Mouse (Mus musculus) frontal cortex, postnatal 25 days (tissue): Measurements from ENCODE around the gene Itpkb.
"Not testable (repeated sequence)": the region's sequence is repeated elsewhere in the genome, so short reads cannot be mapped to it uniquely, and the experiment has no call there.

Source experiments
- DNase-seq, 2 experiments: peaks; one replicate each; pipeline ENCODE4 v3.0.0; 2022; ENCODE audit warnings: low spot score in 2 of 2

Itpkb gene

DNA sequence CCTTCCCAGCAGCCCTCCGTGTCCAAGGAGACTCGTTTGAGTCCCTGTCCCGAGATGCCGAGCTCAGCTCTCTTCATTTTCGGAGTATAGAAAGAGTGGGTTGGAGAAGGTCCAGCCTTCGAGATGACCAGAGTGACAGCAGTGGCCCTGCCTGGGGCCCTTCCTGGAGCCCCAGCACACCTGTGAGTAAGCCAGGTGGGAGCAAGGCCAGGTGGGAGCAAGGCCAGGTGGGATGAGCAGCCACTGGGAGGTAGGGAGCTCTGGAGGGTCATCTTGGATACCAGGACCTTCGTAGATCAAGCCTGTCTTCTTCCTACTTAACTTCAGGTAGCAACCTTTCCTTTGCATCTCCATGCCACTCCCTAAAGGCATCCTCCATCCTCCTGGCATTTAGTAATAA, 37.8 kb downstream of the Itpkb start:
- no peak for DNase-seq

DNA sequence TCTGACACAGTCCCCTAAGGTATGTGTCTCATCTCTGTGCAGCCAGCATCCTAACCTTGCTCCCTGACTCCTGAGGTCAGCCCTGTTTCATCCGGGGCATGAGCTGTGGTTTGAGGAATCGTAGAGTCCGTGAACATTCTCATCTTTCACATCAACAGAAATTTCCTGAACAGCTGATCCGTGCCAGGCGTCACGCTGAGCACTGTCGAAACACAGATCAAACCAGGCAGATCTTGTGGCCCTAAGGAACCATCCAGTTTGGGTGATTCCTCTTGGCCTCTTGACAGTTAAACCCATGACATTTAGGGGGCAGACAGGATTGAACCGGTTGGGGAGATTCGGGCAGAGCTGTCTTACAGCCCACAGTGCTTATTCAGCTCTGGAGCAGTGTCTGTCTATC, 38.4 kb downstream of the Itpkb start:
- DNase-seq: no peak

DNA sequence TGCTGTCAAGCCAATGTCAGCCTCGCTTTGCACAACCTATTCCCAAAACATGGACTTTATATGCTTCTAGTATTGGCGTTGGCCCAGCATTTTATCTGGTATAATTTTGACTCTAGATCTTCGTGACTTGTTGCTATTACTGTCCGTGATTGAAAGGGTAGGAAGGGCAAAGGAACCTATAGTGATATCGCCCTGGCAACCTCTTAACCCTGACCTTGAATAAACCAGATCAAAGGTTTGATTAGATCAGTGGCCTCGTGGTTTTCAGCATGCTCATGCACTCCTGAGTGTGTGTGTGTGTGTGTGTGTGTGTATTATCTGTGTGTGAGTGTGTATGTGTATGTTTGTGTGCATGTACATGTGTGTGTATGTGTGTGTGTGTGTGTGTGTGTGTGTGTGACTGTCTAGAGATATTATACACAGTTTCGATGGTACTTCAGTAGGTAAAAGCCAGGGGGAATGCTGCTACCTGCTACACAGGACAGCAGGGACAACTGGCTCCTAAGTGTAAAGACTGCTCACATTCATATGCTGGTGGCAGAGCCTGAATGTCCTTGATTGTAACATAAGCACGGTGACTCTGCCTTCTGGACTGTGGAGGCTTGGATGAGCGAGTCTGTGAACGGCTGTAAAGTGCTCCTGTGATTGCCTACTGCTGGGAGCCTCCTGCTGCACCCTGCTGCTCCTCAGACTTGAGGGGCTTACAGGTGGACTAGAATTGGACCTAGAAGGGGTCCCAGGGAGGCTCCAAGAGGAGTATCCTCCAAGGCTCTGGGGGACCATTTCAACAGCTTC, 40.8 kb downstream of the Itpkb start:
- DNase-seq: no peak

DNA sequence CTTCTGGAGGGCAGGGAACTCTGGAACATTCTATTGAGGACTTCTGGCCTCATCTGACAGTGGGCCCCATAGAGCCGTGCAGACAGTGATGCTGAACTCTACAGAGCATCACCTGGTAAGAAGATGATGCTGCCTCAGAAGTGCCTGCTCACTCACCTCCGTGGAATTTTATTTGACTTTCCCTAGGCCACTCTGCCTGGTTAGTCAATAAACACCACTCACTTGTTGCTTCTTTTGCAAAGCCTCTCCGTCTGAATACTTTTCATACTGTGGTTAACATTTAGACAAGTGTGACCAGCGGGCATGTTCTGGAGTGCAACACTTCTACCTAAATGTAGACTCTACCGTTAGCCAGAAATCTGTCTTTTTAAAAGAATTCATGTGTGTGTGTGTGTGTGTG, 42.0 kb downstream of the Itpkb start:
- not testable (repeated sequence) for DNase-seq

DNA sequence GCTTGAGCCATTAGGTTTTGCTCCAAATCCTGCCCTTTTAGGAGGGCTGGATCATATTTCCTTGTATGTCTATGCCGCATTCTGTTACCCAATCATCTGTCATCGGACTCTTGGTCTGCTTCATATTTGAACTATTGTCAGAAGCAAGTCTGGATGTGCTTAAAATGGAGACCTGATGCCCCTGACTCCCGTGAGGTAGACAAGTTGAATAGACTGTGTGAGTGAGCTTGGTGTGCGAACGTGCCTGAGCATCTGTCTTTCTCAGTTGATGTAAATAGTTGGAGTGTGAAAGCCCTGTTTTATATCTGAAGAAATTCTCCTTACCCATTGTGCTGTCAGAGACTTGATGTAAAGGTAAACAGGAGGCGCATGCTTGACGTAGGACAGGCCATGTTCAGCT, 46.3 kb downstream of the Itpkb start:
- DNase-seq: no peak

DNA sequence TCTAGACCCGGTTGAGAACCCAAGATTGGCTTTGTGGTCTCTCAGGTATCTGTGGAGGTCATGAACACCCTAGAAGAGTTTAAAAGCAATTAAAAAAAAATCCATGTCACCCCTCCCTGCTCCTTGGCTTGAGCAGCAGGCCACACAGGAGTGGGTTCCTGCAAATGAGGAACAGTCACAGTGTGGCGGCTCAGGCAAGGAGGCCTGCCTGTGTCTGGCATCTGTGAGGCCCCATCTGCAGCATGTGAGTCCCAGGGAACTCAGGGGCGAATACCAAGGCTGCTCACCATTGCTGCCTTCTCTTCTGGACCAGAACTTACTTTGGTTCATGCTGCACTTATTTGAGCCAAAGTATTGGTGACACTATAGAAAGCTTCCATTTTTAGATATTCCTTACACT, 49.3 kb downstream of the Itpkb start:
- no peak for DNase-seq

GRCm38 (mm10) chr1:180382358-180382757, 52.1 kb downstream of the Itpkb start:
- no peak for DNase-seq

DNA sequence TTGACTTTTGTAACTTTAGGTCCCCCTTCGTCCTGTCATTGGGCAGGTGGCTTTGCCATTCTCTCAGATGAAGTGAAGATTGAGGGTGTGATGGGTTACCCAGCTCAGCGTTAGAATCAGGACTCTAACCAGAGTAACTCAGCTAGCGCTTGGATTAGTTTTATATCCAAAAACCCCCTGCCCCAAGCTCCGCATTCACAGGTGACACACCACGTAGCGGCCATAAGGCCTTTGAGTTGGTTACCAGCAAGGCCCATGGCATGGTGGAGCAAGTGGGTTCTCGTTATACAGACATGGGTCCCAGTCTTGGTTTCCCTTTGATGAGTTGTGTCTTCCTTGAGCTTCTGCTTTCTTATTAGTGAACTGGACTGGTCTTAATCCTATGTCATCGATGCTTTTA, 53.6 kb downstream of the Itpkb start:
- DNase-seq: no peak

DNA sequence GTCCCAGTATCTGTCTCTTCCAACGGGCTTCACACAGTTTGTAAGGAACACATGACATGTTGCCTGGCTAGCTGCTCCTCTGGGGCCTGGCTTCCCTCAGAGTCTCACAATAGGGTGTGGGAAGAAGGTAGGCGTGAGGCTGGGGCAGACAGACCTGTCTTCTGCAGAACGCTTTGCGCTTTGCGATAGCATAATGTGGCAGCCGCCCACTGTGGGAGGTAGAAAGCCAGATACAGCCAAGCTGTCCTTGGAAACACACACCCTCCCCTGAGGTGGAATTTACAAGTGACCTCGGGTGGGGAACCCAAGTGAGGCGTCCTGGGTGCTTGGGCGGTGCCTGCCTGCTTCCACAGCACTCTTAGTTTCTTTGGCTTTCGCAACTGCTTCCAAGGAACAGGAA, 54.2 kb downstream of the Itpkb start:
- no peak for DNase-seq

DNA sequence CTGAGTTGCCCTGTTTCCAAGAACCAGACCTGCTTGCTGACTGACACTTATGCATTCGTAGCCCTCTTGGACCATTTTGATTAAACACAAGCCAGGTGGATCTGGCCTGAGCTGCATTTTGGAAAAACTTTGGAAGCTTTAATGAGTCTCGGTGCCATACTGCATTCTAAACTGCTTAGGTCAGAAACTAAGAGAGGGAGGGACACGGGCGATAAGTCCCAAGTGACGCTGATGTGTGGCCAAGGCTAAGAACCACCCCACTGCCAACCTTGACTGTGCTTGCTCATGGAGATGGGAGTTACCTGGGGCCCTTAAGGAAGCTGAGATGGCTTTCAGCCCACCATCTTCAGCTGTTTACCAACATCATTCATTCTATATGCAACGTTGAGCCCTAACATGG, 55.0 kb downstream of the Itpkb start:
- no peak for DNase-seq

GRCm38 (mm10) chr1:180386951-180387749, 56.9 kb downstream of the Itpkb start:
- peak; percentile 89 to 97 for DNase-seq

- DNase-seq: no peak
These were observed 57.6 kb downstream of the Itpkb start for GRCm38 (mm10) chr1:180387750-180388480.

DNA sequence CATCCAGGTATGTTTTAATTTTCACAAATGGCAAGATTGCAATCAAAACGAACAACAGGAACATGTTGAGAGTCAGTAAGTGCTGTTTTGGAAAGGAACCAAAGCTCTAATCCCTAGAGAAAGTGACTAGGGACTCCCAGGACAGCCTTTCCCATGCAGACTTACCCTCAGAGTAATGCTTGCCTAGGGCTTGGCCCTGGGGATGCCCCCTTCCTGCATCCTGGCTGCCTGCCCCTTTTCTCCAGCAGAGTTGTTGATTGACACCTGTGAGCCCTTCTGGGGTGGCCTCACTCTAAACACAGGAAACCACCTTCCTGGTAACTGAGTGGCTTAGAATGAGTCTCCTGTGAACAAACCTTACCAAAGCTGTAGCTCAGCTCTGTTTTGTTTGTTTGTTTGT, 58.2 kb downstream of the Itpkb start:
- DNase-seq: no peak

- DNase-seq: not testable (repeated sequence)
These were observed 59.0 kb downstream of the Itpkb start for GRCm38 (mm10) chr1:180389213-180389760.

- no peak for DNase-seq
These were observed 60.0 kb downstream of the Itpkb start for GRCm38 (mm10) chr1:180390321-180390731.

GRCm38 (mm10) chr1:180390746-180391574, 60.7 kb downstream of the Itpkb start:
- DNase-seq: no peak

DNA sequence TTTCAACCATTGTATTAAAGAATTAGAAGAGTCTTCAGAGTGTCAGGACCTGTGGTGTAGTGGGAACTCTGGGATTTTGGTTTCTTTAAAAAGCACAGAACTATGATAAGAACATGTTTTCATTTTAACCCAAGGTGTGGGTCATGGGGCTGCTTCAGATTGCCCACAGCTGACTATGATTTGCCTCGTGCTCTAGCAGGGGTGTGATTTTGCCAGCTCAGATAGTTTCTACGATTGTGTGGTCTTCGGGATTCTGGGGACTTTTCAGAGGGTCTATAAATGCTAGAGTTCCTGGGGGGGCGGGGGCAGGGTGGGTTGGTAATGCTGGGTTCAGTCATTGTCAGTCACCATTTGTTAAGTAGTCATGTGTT, 61.3 kb downstream of the Itpkb start:
- DNase-seq: no peak

- no peak for DNase-seq
These were observed 62.0 kb downstream of the Itpkb start for GRCm38 (mm10) chr1:180392137-180392798.

- DNase-seq: no peak
These were observed 62.9 kb downstream of the Itpkb start for GRCm38 (mm10) chr1:180393017-180393797.

- no peak for DNase-seq
These were observed 63.6 kb downstream of the Itpkb start for GRCm38 (mm10) chr1:180393873-180394272.
